Mouse (Mus musculus): ENCODE results near the gene Dcaf15.

Gene Dcaf15

DNA sequence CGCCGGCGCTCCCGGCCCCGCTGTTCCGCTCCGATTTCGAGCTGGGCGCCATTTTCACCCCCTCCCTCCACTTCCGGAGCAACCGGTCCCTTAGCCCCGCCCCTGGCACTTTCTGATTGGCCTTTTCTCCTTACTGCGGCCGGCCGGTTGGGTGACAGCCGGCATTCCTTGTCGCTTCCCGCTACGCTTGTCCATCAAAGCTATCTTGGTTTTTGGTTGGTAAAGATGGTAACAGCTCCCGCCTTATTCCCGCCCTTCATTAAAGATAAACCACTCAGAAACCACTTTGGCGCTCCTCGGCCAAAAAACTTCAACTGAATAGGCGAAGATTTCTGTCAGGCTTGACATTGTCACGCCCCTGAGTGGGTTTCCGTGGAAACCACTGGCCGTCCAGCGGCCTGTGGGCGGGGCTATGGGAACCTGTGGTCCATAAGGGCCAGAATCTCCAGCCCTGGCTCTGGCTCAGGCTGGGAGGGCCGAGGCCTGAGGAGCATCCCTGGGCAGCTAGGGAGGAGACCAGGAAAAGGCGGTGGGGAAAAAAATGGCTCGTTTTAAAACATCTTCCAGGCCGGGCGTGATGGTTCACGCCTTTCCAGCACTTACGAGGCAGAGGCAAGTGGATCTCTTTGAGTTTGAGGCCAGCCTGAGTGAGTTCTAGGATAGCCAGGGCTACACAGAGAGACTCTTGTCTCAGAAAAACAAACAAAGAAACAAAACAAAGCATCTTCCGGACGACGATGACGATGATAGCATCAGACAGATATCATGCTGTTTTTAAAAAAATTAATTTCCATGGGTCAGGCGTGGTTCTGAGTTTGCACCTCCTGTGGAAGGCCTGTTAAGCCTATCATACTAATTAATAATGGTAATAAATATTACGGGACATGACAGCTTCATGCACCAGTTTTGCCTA, at the start of gene Dcaf15:
Gene Dcaf15, minus strand, starts transcription at position 72 of the 913 bp plus-strand sequence.
- in situ Hi-C loops (cut with MboI, MseI): no loop called here

DNA sequence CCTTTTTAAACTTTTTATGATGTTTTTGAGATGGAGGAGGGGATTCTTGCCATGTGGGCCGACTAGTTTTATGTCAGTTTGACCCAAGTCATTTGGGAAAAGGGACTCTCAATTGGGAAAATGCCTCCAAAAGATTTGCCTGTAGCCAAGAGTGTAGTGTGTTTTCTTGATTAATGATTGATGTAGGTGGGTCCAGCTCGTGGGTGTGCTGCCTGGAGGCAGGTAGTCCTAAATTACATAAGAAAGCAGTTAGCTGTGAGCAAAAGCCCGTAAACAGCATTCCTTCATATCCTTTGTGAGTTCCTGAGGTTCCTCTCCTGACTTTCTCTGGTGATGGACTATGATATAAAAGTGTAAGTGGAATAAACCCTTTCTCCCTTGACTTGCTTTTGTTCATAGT, 44.6 kb upstream of the Dcaf15 start:
- in situ Hi-C loops (cut with MboI, MseI): no loop called here

DNA sequence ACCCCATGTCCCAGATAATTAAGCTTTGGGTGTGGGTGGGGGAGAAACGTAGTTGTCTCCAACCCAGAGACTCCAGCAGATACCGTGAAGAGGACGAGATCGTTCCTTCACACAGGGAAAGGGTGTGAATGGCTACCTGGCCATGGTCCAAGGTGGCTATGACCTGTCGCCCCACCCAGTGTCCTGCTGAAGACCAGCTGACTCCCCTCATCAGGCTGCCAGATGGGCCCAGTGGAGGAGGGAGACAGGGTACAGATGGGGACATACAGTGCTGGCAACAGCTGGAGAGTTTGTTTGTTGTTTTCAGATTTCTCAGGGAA, 43.9 kb upstream of the Dcaf15 start:
- in situ Hi-C loops (cut with MboI, MseI): no loop called here

DNA sequence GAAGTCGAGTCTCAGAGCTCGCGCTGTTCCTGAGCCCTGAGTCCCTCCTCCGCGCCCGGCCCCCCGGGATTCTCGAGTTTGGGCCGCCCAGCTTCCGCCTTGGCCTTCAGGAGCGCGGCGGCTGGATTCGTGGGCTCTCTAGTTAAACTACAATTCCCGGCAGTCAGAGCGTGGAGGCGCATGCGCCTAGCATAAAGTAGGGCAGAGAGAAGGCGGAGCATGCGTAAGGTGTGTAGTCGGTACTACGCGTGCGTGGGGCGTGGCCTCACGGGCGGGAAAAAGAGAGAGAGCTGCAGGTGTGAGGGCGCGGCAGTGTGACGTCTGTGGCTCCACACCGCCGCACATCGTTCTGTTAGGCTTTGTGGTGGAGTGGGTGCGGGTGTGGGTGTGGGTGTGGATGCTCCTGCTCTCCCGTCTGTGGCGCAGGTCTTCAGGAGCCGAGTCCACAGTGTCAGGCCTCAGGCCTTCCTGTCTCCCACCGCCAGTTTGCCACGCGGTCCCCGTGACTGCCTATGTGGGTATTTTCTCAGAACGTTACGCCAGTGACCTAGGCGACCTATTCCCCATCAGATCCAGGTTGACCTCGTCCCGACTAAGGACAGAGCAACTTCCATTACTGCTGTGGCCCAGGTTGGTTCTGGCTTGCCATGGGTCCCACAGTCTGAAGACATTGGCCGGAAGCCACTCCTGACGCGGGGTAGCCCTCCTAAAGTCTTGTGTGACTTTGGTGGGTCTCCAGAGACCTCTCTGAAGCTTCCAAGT, 43.4 kb upstream of the Dcaf15 start, which contains the start of the genes Cc2d1a and 4930432K21Rik:
Gene Cc2d1a, minus strand, starts transcription at position 168 of the 762 bp plus-strand sequence.
Gene 4930432K21Rik, plus strand, starts transcription at position 257 of the 762 bp plus-strand sequence.
- in situ Hi-C loops (cut with MboI, MseI): no loop called here

DNA sequence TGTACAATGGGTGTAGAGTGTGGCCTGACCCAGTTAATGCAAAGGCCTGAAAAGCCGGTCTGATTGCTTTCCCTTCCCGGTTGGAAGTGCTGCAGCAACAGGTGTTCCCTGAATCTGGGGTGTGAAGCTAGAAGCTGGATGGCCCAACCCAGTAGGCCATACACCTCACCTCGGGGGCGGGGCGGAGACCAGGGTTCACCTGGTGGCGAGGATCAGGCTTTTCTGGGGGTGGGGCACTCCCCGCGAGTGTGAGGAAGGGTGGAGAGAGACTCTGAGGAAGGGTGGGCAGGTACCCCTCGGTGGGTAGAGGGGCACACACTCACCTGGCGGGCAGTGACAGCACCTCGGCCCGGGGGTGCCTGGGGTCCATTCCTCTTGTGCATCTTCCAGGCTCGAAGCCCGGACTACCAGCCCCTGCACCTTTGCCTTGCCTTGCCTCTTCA, 42.8 kb upstream of the Dcaf15 start:
- in situ Hi-C loops (cut with MboI, MseI): no loop called here

DNA sequence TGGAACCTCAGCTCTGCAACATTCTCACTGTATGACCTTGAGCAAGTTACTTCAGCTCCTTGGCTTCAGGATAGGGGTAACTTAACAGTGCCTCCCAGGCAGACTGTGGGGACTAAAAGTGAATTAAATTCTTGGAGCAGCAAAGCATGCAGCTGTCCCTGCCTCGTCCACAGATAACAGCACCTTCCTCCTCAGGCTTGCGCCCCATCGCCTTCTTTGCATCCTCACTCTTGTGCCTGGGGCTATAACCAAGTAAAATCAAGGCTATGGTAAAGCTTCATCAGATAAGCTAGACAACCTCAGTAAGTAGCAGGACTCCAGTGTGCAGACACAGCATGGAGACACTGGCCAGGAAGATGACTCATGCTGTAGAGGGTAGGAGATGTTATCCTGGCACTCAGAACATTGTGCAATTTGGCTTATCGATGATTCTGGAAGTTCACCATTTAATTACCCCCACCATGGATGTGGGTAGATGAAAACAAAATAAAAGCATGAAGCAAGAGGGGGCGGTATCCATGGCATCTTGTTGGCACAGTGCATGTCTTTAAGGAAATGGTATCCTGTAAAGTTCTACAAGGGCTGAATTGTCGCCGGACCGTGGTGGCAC, 40.2 kb upstream of the Dcaf15 start:
- in situ Hi-C loops (cut with MboI, MseI): no loop called here

DNA sequence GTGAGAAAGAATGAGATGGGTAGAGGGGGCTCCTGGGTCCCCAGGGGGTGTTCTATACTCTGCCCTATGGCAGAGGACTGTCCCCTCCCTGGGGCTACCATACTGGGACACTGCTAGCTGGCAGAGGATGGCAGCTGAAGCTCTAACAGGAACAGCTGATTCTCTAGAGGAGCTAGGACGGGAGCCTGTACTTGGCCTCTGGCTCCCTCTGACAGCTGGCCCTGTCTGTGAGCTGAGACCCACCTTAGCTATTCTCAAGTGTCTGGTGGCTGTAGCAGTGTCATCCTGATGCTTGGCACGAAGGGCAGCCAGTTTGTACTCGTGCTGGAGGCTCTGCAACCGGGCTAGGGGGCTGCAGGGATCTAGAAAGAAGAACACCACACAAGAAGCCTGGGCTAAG, 36.3 kb upstream of the Dcaf15 start:
- in situ Hi-C loops (cut with MboI, MseI): no loop called here

DNA sequence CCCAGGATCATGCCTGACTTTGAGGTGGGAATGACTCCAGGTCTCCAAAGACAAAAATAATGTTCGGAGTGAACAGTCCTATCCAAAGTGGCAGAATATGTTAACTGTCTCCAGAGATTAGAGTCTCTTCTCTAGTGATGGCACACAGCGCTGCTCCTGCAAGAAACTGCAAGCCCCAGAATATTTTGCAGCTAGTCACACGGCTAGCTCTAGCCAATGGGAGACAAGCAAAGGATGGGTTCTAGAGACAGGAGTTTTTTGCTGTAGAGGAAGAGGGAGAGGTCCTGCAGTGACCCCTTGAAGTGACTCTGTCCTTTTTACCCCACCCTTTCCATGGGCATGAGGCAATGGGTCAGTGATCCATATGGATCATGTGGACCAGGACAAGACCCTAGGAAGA, 33.3 kb upstream of the Dcaf15 start:
- in situ Hi-C loops (cut with MboI, MseI): no loop called here

DNA sequence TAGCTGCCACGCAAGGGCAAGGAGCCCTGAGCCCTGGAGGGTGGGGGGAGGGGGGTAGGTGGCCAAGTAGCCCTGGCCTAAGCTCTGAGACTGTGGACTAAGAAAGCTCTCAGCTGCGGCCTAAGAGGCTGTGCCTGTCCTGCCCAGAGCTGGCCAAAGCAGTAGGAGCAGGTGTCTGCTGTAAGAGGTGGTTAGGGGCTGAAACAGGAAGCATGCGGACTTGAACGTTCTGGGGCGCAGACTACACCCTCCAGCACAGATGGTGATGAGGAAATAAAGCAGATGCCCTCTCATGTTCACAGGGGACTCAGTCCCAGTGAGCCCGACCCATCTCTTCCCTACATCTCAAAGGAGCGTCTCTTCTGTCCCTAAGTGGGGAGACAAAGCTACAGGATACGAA, 27.7 kb upstream of the Dcaf15 start:
- in situ Hi-C loops (cut with MboI, MseI): no loop called here

DNA sequence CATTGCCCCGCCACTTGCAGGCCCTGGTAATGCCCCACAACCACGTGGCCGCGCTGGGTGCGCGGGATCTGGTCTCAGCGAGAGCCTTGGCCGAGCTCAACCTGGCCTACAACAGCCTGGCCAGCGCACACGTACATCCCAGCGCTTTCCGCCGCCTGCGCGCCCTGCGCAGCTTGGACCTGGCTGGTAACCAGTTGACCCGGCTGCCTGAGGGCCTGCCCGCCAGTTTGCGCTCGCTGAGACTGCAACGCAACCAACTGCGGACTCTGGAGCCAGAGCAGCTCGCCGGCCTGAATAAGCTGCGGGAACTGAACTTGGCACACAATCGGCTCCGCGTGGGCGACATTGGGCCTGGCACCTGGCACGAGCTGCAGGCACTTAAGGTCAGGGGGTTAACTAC, 26.2 kb upstream of the Dcaf15 start:
- in situ Hi-C loops (cut with MboI, MseI): no loop called here

DNA sequence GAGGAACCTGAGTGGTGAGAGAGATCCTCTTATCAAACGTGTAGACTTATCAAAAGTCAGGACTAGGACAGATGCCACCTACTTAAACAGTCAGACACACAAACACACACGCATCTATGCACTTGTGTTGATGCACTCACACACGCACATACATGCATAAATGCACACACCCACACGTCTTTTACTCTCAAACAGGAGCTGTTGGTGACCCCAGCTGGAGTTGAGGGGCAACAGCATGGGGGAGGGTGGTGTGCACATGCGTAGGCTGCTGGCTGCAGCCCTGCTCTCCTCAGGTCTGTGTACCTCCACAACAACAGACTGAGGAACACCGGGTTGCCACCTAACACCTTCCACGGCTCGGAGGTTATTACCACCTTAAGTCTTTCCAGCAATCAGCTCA, 23.7 kb upstream of the Dcaf15 start:
- in situ Hi-C loops (cut with MboI, MseI): no loop called here

DNA sequence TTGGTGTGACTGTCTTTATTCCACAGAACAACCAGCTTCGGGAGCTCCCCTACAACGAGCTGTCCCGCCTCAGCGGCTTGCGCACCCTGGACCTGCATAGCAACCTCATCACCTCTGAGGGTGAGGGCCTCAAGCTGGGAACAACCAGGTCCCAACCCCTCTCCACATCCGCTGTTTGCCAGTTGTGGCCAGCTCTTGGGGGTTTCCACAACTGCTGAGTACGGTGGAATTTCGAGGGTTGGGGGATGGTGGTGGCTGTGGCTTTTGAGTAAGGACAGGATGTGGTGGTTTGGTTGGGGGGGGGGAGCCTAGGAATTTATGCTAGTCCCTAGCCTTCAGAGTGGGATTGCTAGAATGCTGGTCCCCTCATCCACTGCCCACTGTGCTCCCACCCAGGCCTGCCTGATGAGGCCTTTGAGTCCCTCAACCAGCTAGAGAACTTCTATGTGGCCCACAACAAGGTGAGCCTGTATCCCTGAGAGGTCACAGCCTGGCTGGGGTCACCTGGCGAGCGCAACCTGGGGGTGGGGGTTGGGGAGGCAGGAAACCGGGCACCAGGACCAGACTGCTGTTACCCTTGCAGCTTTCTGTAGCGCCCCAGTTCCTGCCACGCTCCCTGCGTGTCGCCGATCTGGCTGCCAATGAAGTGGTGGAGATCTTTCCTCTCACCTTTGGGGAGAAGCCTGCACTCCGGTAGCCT, 22.8 kb upstream of the Dcaf15 start:
- in situ Hi-C loops (cut with MboI, MseI): no loop called here

DNA sequence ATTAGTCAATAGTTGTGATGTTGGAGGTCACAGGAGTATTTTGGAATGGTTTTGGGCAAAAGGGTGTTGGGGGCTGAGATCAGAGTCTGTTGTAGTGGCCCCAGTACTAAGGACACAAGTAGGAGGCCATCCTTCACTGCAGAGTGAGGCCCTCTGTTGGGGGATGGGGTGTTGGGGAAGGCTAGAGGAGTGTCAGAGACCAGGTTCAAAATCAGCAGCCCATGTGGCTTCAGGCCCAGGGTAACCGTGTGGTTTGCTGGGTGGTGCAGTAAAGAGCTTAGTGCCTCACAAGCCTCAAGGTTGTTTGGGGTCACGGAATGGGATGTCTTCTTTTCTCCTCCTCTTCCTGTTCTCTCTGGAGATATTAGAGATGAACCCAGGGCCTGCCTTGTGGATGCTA, 22.2 kb upstream of the Dcaf15 start:
- in situ Hi-C loops (cut with MboI, MseI): no loop called here

DNA sequence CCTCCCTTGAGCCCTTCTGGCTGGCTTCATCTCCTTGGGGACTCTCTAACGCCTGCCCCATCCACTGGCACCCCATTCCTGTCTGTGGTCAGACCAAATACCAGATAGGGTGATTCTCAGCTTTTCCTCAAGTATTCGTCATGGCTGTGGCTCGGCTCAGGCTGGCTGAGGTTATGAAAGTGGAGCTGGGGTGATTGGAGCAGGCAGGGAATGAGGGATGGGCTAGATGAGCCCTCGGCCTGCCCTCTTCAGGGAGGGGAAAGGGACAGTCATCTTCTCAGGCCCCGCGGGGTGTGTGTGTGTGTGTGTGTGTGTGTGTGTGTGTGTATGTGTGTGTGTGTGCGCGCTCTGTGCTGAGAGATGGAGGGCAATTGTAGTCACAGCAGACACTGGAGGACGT, 21.1 kb upstream of the Dcaf15 start, which contains the start of gene Podnl1:
Gene Podnl1, plus strand, starts transcription at position 334 of the 400 bp plus-strand sequence.
- in situ Hi-C loops (cut with MboI, MseI): no loop called here

DNA sequence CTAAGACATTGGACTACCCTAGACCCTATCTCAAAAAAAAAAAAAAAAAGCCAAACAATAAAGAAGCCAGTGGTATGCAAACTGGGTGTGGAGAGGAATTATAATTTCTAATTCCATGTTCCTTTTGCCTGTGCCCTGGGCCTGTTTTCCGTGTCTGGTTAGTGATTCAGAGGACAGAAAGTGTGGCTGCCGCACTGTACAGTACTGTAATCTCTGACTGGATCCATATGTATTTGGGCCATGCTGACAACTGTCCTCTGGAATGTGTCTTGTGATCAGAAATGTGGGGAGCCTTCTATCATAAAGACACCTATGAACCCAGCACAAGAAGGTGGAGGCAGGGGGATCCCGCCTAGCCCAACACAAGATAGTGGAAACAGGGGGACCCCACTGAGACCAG, 17.6 kb upstream of the Dcaf15 start:
- in situ Hi-C loops (cut with MboI, MseI): no loop called here

DNA sequence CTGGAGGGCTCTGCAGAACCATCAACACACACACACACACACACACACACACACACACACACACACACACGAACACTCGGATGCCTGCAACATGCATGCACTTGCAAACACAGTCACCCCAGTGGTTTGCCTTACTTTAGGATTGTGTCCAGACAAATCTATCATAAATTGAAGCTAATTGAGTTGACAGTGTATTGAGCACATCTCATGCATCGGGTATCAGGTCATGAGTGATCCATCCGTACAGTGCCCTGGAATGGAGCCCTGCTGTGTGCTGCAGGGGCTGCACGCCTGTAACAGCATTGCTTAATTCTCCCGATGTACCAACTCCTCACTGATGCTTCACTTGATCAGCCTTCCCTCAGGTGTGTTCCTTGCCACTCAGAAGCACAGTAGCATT, 11.1 kb upstream of the Dcaf15 start:
- in situ Hi-C loops (cut with MboI, MseI): no loop called here

DNA sequence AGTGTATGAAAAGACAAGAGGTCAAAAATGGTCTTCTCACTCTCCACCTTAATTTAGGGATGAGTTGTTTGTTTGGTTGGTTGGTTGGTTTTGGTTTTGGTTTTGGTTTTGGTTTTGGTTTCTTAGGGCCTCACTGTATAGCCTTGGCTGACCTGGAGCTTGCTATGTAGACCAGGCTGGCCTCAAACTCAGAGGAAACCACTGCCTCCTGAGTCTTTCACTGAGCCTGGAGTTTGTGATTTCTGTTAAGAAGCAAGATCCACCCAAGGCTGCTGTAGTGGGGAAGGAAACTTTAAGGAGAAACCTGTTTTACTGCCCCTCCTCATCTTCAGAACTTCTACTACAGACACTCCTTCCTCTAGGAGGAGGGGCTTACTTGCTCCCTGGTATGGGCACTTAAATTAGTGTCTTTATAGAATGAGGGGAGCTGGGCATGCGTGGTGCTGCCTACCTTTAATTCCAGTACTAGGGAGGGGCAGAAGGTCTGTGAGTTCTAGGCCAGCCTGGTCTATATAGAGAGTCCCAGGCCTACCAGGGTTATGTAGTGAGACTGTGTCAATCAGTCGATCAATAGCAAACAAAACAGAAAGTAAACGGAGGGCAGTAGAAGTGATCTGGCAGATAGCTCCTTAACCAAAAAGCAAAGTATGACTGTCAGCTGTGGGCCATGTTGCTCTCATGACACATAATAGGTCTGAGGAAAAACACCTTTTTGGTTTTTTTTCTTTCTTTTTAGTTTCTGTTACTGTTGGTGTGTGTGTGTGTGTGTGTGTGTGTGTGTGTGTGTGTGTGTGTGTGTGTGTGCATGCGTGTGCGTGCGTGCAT, 1.9 kb upstream of the Dcaf15 start:
- in situ Hi-C loops (cut with MboI, MseI): no loop called here

DNA sequence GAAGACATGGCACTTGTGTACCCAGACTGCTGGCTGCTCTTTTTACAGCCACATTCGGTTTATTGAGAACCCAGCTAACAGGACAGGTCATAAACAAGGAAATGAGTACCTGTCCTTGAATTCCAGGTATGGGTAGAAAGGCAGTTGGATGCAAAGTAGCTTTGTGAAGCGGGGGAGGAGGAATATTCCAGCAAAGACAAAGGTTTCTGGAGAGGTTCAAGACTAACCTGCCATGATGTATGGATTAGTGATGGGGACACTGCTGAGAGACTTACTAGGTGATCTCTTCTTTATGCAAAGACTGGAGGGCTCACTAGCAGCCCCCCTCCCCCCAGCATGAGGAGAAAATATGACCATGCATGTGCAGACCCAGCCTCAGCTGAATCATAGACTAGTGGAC, 1.1 kb upstream of the Dcaf15 start:
- in situ Hi-C loops (cut with MboI, MseI): no loop called here

DNA sequence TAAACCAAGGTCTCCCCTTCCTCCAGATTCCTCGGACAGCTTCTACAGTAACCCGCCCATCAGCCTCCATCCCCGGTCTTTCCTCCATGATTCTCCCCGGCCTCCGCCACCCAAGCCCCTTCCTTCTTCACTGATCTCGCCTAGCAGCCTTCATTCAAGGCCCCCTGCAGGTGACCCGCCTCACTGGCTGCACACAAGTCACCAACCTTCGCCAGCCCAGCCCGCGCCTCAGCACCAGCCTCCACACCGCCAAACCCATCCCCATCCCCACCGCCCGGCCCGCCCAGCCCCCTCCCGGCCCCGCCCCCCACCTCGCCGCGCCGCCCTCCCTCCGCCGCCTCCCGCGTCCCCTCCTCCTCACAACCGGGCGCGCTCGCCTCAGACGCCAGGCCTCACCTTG, 347 bp downstream of the Dcaf15 start:
- in situ Hi-C loops (cut with MboI, MseI): no loop called here

DNA sequence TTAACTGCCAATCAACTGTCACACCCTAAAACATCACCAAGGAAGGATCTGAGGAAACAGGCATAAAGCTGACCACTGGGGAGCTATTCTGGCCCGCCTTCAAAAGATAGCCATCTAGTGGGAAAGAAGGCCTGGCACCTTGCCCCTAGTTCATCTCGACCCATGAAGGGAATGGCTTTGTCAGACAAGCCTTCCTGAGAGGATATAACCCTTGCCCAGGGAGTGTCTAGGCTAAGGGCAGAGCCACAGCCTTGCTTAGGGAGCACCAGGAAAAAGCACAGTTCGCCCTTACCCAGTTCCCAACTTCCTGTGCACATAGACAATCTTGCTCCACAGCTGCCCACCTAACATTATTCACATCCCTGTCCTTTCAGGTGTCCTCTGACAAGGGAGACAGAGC, 967 bp downstream of the Dcaf15 start:
- in situ Hi-C loops (cut with MboI, MseI): no loop called here

All from regulatory T cell (primary cell).